Mouse (Mus musculus): ENCODE measurements around the gene Dnajb5.

DNA sequence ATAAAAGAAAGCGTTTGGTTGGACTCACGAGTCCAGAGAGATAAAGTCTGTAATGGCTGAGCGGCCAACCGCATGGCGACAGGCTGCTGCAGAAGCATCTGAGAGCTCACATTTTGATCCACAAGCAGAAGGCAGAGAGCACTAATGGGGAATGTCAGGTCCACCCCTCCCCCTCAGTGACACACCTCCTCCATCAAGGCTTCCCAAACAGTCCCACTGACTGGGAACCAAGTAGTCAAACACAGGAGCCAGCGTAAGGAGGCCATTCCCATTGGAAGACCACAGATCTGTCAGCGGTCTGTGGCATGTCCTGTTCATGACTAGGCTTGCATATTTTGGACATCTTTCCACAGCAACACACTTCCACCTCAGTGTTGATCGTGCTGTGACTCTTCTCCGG lies 20.7 kb upstream of the Dnajb5 start:
- TF ChIP-seq CTCF (IDR thresholded peaks at IDR 0.05; ENCODE audit: low read depth, low read length) (no peak), POLR2A (IDR thresholded peaks at IDR 0.05; ENCODE audit: insufficient read depth, low read length) (no peak), EP300 (IDR thresholded peaks at IDR 0.05; ENCODE audit: insufficient read depth, low read depth, low read length) (no peak)

Data from ES-Bruce4 (cell line).